Mouse (Mus musculus) small intestine, adult 2 months (tissue): ENCODE data around the gene Eps15l1.

Experiments used
- CTCF ChIP-seq: fragments of 200-500 bp; IDR thresholded peaks from 2 replicates; pipeline ENCODE4 v1.5.1; 2012; ENCODE audit warnings: low read depth, mild to moderate bottlenecking, control low read depth, inconsistent platforms, low read length, moderate library complexity, mixed read lengths; ENCODE audit not compliant: insufficient replicate concordance, insufficient read length; ENCODE audit errors: extremely low read depth
- POLR2A ChIP-seq: fragments of 200-500 bp; IDR thresholded peaks from 2 replicates; pipeline ENCODE4 v1.6.1; 2012; ENCODE audit warnings: low read depth, mild to moderate bottlenecking, control low read depth, inconsistent platforms, low read length, moderate library complexity

DNA sequence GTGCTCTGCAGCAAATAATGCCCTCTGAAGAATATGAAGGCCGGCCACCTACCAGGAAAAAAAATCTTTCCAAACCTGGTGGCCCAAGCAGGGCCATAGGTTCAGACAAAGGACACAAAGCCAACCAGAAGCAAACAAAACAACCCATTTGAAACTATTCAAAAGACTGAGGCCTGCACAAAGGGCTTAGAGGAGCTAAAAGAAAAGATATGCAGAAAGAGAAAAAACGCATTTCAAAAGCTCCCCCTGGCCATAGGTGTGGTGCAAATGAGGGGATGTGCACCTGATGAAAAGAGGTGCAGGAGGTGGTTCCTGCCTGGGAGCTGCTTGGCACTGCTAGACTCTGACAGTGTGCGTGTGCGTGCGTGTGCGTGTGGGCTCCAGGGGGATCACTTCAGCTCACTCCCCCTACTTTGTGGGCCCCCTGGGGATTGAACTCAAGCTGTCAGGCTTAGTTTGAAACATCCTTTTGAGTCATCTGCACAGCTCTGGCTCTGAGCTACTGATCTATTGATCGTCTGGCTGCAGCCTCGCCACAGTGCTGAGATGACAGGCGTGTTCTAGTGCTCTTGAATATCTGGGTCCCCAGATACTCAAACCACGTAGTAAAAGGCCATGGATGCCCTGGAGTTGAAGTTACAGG, 105.1 kb downstream of the Eps15l1 start:
- TF ChIP-seq CTCF (no peak), POLR2A (no peak)
